Mouse (Mus musculus) MEL (cell line): ENCODE data around the gene Bcas3. TPM values are rescaled to one million over a fixed set of nuclear protein-coding genes. Genes with fewer than 3 reads are reported as not detected.

Source experiments
- DNase-seq: peaks from one replicate; pipeline ENCODE4 v3.0.0; 2011; ENCODE audit warnings: low read depth, low spot score
- H3K27ac ChIP-seq: 2 replicates; pipeline ENCODE4 v1.5.1; 2012; ENCODE audit warnings: low read depth, mild to moderate bottlenecking, control low read depth, low read length, moderate library complexity; ENCODE audit not compliant: control insufficient read depth
- H3K27me3 ChIP-seq, 2 experiments: fragments of 150-350 bp in 1 of 2; sonication (generic) in 1 of 2; 2 replicates each; pipeline ENCODE4 v1.6.1; 2012; ENCODE audit warnings: low read length in 2 of 2, mild to moderate bottlenecking in 2 of 2, improper control_type of control experiment in 1 of 2, moderate library complexity in 1 of 2; ENCODE audit not compliant: insufficient read depth in 2 of 2, control insufficient read depth in 1 of 2
- H3K36me3 ChIP-seq, 2 experiments: 2 replicates each; pipeline ENCODE4 v1.6.1; 2012 to 2014; ENCODE audit warnings: low read length in 2 of 2, improper control_type of control experiment in 1 of 2, inconsistent platforms in 1 of 2, mild to moderate bottlenecking in 1 of 2; ENCODE audit not compliant: insufficient read depth in 2 of 2, control insufficient read depth in 1 of 2
- H3K4me1 ChIP-seq, 2 experiments: fragments of 150-350 bp in 1 of 2; sonication (generic) in 1 of 2; 2 replicates each; pipeline ENCODE4 v1.6.1; 2012; ENCODE audit warnings: low read length in 2 of 2, improper control_type of control experiment in 1 of 2, mild to moderate bottlenecking in 1 of 2; ENCODE audit not compliant: insufficient read depth in 2 of 2, control insufficient read depth in 1 of 2
- H3K4me3 ChIP-seq, 2 experiments: fragments of 150-350 bp in 1 of 2; sonication (generic) in 1 of 2; 2 replicates each; pipeline ENCODE4 v1.5.1; 2012; ENCODE audit warnings: low read depth in 2 of 2, low read length in 2 of 2, mild to moderate bottlenecking in 2 of 2, moderate library complexity in 2 of 2, control low read depth in 1 of 2, improper control_type of control experiment in 1 of 2; ENCODE audit not compliant: control insufficient read depth in 1 of 2, insufficient read depth in 1 of 2
- H3K79me2 ChIP-seq: 2 replicates; pipeline ENCODE4 v1.6.1; 2012; ENCODE audit warnings: mild to moderate bottlenecking, low read length, moderate library complexity; ENCODE audit not compliant: control insufficient read depth, poor library complexity, insufficient read depth
- H3K9ac ChIP-seq: 2 replicates; pipeline ENCODE4 v1.6.1; 2012; ENCODE audit warnings: low read depth, mild to moderate bottlenecking, control low read depth, low read length, moderate library complexity; ENCODE audit not compliant: control insufficient read depth, poor library complexity, severe bottlenecking
- H3K9me3 ChIP-seq: fragments of 150-350 bp; sonication (generic); replicated peaks from 2 replicates; pipeline ENCODE4 v1.6.1; 2012; ENCODE audit warnings: mild to moderate bottlenecking, low read length, improper control_type of control experiment, moderate library complexity; ENCODE audit not compliant: insufficient read depth
- CHD1 ChIP-seq: IDR thresholded peaks from 2 replicates; pipeline ENCODE4 v1.6.1; 2012; ENCODE audit warnings: low read depth, mild to moderate bottlenecking, inconsistent platforms, low read length, improper control_type of control experiment
- CTCF ChIP-seq, 3 experiments: IDR thresholded peaks in 2 of 3; conservative IDR thresholded peaks in 1 of 3; 2 replicates each; pipeline ENCODE4 v1.5.1; 2011 to 2012; ENCODE audit warnings: low read length in 3 of 3, low read depth in 2 of 3, mild to moderate bottlenecking in 2 of 3, improper control_type of control experiment in 1 of 3, inconsistent platforms in 1 of 3, mixed read lengths in 1 of 3, moderate library complexity in 1 of 3; ENCODE audit not compliant: control insufficient read depth in 1 of 3, insufficient read depth in 1 of 3, poor library complexity in 1 of 3, severe bottlenecking in 1 of 3
- ELF1 ChIP-seq: IDR thresholded peaks from 2 replicates; pipeline ENCODE4 v1.6.1; 2014; ENCODE audit warnings: low read depth, mild to moderate bottlenecking, inconsistent platforms, low read length, improper control_type of control experiment, moderate library complexity
- GATA1 ChIP-seq: IDR thresholded peaks from 2 replicates; pipeline ENCODE4 v1.6.1; 2011; ENCODE audit warnings: low read depth, low read length, improper control_type of control experiment
- HCFC1 ChIP-seq: IDR thresholded peaks from 2 replicates; pipeline ENCODE4 v1.6.1; 2012; ENCODE audit warnings: low read depth, mild to moderate bottlenecking, inconsistent platforms, low read length, improper control_type of control experiment, moderate library complexity
- JUND ChIP-seq: IDR thresholded peaks from 2 replicates; pipeline ENCODE4 v1.6.1; 2011; ENCODE audit warnings: low read depth, mild to moderate bottlenecking, improper control_type of control experiment, low read length
- KAT2A ChIP-seq: conservative IDR thresholded peaks from 2 replicates; pipeline ENCODE4 v1.6.1; 2012; ENCODE audit warnings: low read depth, low read length, improper control_type of control experiment, inconsistent platforms
- MAZ ChIP-seq: IDR thresholded peaks from 2 replicates; pipeline ENCODE4 v1.6.1; 2012; ENCODE audit warnings: low read depth, mild to moderate bottlenecking, inconsistent platforms, low read length, improper control_type of control experiment
- MEF2A ChIP-seq: IDR thresholded peaks from 2 replicates; pipeline ENCODE4 v1.6.1; 2014; ENCODE audit warnings: low read depth, mild to moderate bottlenecking, inconsistent platforms, low read length, improper control_type of control experiment; ENCODE audit not compliant: poor library complexity, insufficient replicate concordance, severe bottlenecking; ENCODE audit errors: extremely low read depth
- MYB ChIP-seq: IDR thresholded peaks from 2 replicates; pipeline ENCODE4 v1.6.1; 2011; ENCODE audit warnings: mild to moderate bottlenecking, low read depth, low read length, improper control_type of control experiment
- NELFE ChIP-seq: IDR thresholded peaks from 2 replicates; pipeline ENCODE4 v1.6.1; 2011; ENCODE audit warnings: low read depth, low read length, improper control_type of control experiment
- NRF1 ChIP-seq: IDR thresholded peaks from 2 replicates; pipeline ENCODE4 v1.6.1; 2014; ENCODE audit warnings: low read depth, mild to moderate bottlenecking, inconsistent platforms, low read length, improper control_type of control experiment, moderate library complexity; ENCODE audit not compliant: poor library complexity, insufficient read depth, severe bottlenecking
- POLR2A ChIP-seq, 2 experiments: IDR thresholded peaks; 2 replicates each; pipeline ENCODE4 v1.6.1; 2011 to 2012; ENCODE audit warnings: low read length in 2 of 2, mild to moderate bottlenecking in 2 of 2, control low read depth in 1 of 2, improper control_type of control experiment in 1 of 2, low read depth in 1 of 2, moderate library complexity in 1 of 2; ENCODE audit not compliant: control insufficient read depth in 1 of 2, insufficient read depth in 1 of 2, poor library complexity in 1 of 2
- POLR2AphosphoS5 ChIP-seq: IDR thresholded peaks from 2 replicates; pipeline ENCODE4 v1.6.1; 2012; ENCODE audit warnings: low read depth, borderline replicate concordance, mild to moderate bottlenecking, inconsistent platforms, low read length, moderate library complexity, mixed read lengths
- RAD21 ChIP-seq: IDR thresholded peaks from 2 replicates; pipeline ENCODE4 v1.6.1; 2011; ENCODE audit warnings: mild to moderate bottlenecking, low read depth, low read length, improper control_type of control experiment
- RCOR1 ChIP-seq: IDR thresholded peaks from 2 replicates; pipeline ENCODE4 v1.6.1; 2012; ENCODE audit warnings: low read depth, mild to moderate bottlenecking, inconsistent platforms, low read length, improper control_type of control experiment
- SMC3 ChIP-seq: IDR thresholded peaks from 2 replicates; pipeline ENCODE4 v1.6.1; 2011; ENCODE audit warnings: low read depth, low read length, improper control_type of control experiment
- TAL1 ChIP-seq: IDR thresholded peaks from 2 replicates; pipeline ENCODE4 v1.6.1; 2012; ENCODE audit warnings: mild to moderate bottlenecking, inconsistent platforms, low read length, moderate library complexity, mixed read lengths
- TCF12 ChIP-seq: IDR thresholded peaks from 2 replicates; pipeline ENCODE4 v1.6.1; 2014; ENCODE audit warnings: low read depth, mild to moderate bottlenecking, inconsistent platforms, low read length, improper control_type of control experiment, moderate library complexity
- USF1 ChIP-seq: IDR thresholded peaks from 2 replicates; pipeline ENCODE4 v1.6.1; 2014; ENCODE audit warnings: low read depth, mild to moderate bottlenecking, inconsistent platforms, low read length, improper control_type of control experiment, moderate library complexity
- ZKSCAN1 ChIP-seq: IDR thresholded peaks from 2 replicates; pipeline ENCODE4 v1.6.1; 2012; ENCODE audit warnings: low read depth, mild to moderate bottlenecking, inconsistent platforms, low read length, improper control_type of control experiment, moderate library complexity
- polyA plus RNA-seq, 2 experiments: library from polyadenylated mRNA; stranded (reverse) in 1 of 2; unstranded in 1 of 2; fragments of >175 nt in 1 of 2; fragments of >200 nt in 1 of 2; gene quantifications; 2 replicates each; pipeline versions ENCODE4 v1.2.1 to v1.2.4; 2012; ENCODE audit warnings: low replicate concordance in 2 of 2, low read depth in 1 of 2; ENCODE audit not compliant: insufficient read length in 2 of 2, insufficient read depth in 1 of 2, missing spikeins in 1 of 2
- total RNA-seq: library from RNA; depleted of rRNA; stranded (reverse); fragments of 300-350 nt; gene quantifications from 2 replicates; pipeline ENCODE4 v1.2.3, GENCODE M21; 2012

Gene Bcas3
- total and polyA plus RNA-seq, 3 experiments = 8.6 to 14.7 TPM; not detected in 1

DNA sequence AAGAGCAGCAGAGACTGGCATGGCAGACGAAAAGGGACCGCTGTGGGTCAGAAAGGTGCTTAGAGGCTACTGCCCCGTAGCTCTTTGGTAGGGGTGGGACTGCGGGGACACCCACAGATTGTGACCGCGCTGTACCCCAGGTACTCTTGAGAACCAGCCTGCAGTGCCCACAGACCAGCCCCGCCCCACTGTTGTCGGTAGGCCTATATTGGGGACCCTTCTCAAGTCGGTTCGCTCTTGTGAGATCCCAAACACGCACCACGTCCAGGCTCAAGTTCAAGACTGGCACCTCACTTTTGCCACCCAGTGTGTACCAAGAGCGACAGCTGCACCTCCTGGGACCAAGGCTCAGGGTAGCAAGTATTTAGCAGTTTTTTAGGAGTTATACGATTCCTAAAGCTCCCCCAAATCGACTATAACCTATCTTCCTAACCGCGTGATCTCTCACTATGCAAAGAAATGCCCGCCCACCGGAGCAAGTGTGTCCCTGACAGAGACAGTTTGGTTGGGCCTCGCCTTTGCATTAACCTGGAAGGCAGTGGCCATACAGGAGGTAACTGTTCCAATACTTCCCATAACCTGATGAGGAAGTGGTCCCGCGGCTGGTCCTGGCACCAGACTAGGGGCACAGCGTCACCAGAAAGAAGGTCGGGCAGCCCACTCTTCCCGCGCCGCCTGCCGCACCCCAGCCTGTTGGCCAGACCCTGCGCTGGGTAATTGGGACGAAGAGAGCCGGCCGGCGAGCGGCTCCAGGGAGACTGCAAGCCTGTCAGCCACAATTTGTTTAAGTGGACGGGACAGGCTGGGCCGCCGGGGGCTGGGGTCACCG is 475.9 kb downstream of the Bcas3 start:
- Histone ChIP-seq H3K27ac (no peak overlapping the region), H3K79me2 (no peaks in the 10 kb centered on the region), H3K9me3 (no peaks in the 10 kb centered on the region), H3K4me1 (peaks cover 0 to 7% of the 10 kb centered on the region in 2 experiments; a peak in 1 of 4 replicates), H3K27me3 (no peaks in the 10 kb centered on the region), H3K4me3 (no peak overlapping the region), H3K9ac (no peak overlapping the region), H3K36me3 (no peaks in the 10 kb centered on the region)
- no peak for TF ChIP-seq NRF1
- TF ChIP-seq POLR2A (IDR thresholded peaks at IDR 0.05; ENCODE audit: control insufficient read depth in 1 of 2, insufficient read depth in 1 of 2, low read depth in 1 of 2, low read length in 2 of 2, poor library complexity in 1 of 2) = no peak
- TF ChIP-seq USF1 = no peak
- no peak for TF ChIP-seq ELF1
- TF ChIP-seq MYB = no peak
- TF ChIP-seq NELFE = no peak
- no peak for TF ChIP-seq GATA1
- no peak for TF ChIP-seq CHD1
- TF ChIP-seq SMC3 = no peak
- TF ChIP-seq TCF12 = no peak
- TF ChIP-seq MAZ = no peak
- TF ChIP-seq POLR2AphosphoS5 = no peak
- no peak for TF ChIP-seq HCFC1
- TF ChIP-seq TAL1 = no peak
- no peak for TF ChIP-seq CTCF (IDR thresholded peaks at IDR 0.05 in 2 of 3, conservative IDR thresholded peaks at IDR 0.05 in 1 of 3; ENCODE audit: control insufficient read depth in 1 of 3, insufficient read depth in 1 of 3, low read depth in 2 of 3, low read length in 3 of 3, poor library complexity in 1 of 3, severe bottlenecking in 1 of 3)
- DNase-seq = no peak

DNA sequence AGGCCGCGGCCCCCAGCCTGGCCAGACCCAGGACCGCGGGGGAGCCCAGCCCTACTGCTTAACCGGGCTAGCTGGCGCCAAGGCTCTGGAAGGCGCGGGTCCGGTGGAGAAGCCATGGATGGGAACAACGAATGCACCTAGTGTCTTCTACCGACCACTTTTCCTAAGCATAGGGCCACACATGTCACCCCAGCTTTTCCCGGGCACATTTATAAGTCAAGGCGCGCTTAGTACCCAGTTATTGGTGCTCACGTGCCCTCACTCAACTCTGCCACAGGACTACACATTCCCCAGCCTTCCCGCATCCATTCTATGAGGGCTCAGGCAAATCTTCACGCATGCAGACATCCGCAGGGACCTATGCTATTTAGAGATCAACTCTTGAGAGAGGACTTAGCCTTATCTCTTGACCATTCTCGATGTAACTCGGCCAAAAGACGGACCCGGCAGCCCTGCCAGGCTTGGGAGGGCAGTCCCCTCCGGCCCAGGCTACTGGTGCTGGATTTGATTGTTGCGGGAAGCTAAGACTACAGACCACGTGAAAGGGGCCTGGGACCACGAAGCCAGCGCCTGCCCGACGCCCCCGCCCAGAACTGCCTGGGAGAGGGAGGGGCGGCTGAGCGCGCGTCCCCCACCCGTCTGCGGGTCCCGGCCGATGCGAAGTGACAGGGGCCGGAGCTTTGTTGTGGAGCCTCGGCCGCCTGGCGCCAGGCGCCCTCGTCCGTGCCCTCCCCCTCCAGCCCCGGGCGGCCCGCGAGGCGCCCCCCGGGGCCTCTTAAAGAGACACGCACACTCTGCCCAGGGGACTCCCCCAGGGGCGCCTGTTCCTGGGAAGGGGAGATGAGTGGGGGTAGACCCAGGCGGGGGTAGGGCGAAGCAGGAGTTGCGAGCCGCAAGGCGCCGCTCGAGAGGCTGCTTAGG is 476.8 kb downstream of the Bcas3 start:
- no peak overlapping the region for H3K4me3 ChIP-seq
- H3K4me1 ChIP-seq = peaks cover 0 to 7% of the 10 kb centered on the region in 2 experiments; a peak in 1 of 4 replicates
- H3K79me2 ChIP-seq = no peaks in the 10 kb centered on the region
- H3K27ac ChIP-seq = no peak overlapping the region
- H3K9me3 ChIP-seq = no peaks in the 10 kb centered on the region
- TF ChIP-seq RAD21 = no peak
- no peak for TF ChIP-seq MEF2A
- TF ChIP-seq ZKSCAN1 = no peak
- TF ChIP-seq KAT2A = no peak
- TF ChIP-seq MYB = no peak
- TF ChIP-seq HCFC1 = no peak
- no peak for TF ChIP-seq JUND
- no peak for TF ChIP-seq RCOR1
- no peaks in the 10 kb centered on the region for H3K27me3 ChIP-seq
- no peak for DNase-seq
- no peaks in the 10 kb centered on the region for H3K36me3 ChIP-seq
- no peak overlapping the region for H3K9ac ChIP-seq
